In genomic region chr2:116065057-116065456, GRCm38 (mm10) we compare ENCODE assay signal across 9 mouse cellular contexts. TPM values are rescaled to one million over a fixed set of nuclear protein-coding genes. Genes with fewer than 3 reads are reported as not detected.
DNase-seq lines count a peak whose midpoint lies in the region; ATAC-seq and TF ChIP-seq lines count a peak whose summit lies in the region.
"Had no signal": no experiment of that assay in that cellular context is flagged by ENCODE, and none has a peak within 500 bp of the region (broad histone marks: within the 10 kb centered on the region; RNA-seq: fewer than 3 reads in every experiment).

No protein-coding gene starts in this region.

- H3K9me3 ChIP-seq in heart, embryonic 10.5 days = no peaks in the 10 kb centered on the region
- H3K9me3 ChIP-seq in hindbrain, embryonic 11.5 days (ENCODE audit: control insufficient read depth, low read length) = no peaks in the 10 kb centered on the region
- H3K9me3 ChIP-seq in liver, postnatal 0 days (ENCODE audit: low read length) = no peaks in the 10 kb centered on the region

- H3K4me1 ChIP-seq in heart, embryonic 10.5 days = peaks cover 21% of the 10 kb centered on the region
- no peaks in the 10 kb centered on the region for H3K4me1 ChIP-seq in hindbrain, embryonic 11.5 days (replicated peaks; ENCODE audit: control insufficient read depth, insufficient read depth, low read length)
- peaks cover 6% of the 10 kb centered on the region; the same call in 1 of the 2 replicates for H3K4me1 ChIP-seq in liver, postnatal 0 days (ENCODE audit: insufficient read depth)

- TF ChIP-seq CTCF in liver, postnatal 0 days (IDR thresholded peaks at IDR 0.05; ENCODE audit: low read depth) = no peak

- TF ChIP-seq EP300 in liver, postnatal 0 days (IDR thresholded peaks at IDR 0.05; ENCODE audit: low read depth) = no peak

- intact Hi-C loops in heart, postnatal 25 days (cut with DNase I) = loop anchor here (10.0 kb wide), 1 partner anchor 480 kb away; the partner anchor contains the start of gene BC052040

- WGBS in heart, embryonic 10.5 days = 0% methylated on average over 10 of the region's 10 CpGs
- WGBS in hindbrain, embryonic 11.5 days = 1% methylated on average over 10 of the region's 10 CpGs
- WGBS in liver, postnatal 0 days (ENCODE audit: insufficient replicate concordance) = under 1% methylated on average over 10 of the region's 10 CpGs

- H3K4me2 ChIP-seq in hindbrain, embryonic 11.5 days (replicated peaks; ENCODE audit: low read depth, low read length) = peak overlapping the region; percentile 66
- H3K4me2 ChIP-seq in liver, postnatal 0 days (ENCODE audit: low read depth, low read length) = peak overlapping the region; percentile 76

- peak overlapping the region; percentile 100 for H3K9ac ChIP-seq in hindbrain, embryonic 11.5 days (ENCODE audit: low read depth, low read length)
- H3K9ac ChIP-seq in liver, postnatal 0 days (replicated peaks) = peak overlapping the region; percentile 53

- H3K27ac ChIP-seq in heart, embryonic 10.5 days = peak overlapping the region; percentile 99
- peak overlapping the region; percentile 99 for H3K27ac ChIP-seq in hindbrain, embryonic 11.5 days (ENCODE audit: low read depth, low read length)
- peak overlapping the region; percentile 87 for H3K27ac ChIP-seq in liver, postnatal 0 days (ENCODE audit: low read depth)

- peak overlapping the region; percentile 93 for H3K4me3 ChIP-seq in heart, embryonic 10.5 days
- peak overlapping the region; percentile 90 for H3K4me3 ChIP-seq in hindbrain, embryonic 11.5 days (ENCODE audit: low read depth, low read length)
- H3K4me3 ChIP-seq in liver, postnatal 0 days (ENCODE audit: low read depth, low read length) = peak overlapping the region; percentile 64

- no peaks in the 10 kb centered on the region for H3K27me3 ChIP-seq in heart, embryonic 10.5 days (ENCODE audit: insufficient read depth, poor library complexity, severe bottlenecking)
- H3K27me3 ChIP-seq in hindbrain, embryonic 11.5 days (ENCODE audit: control insufficient read depth, insufficient read depth, low read length) = no peaks in the 10 kb centered on the region
- peaks cover 70% of the 10 kb centered on the region for H3K27me3 ChIP-seq in liver, postnatal 0 days (ENCODE audit: insufficient read depth, low read length)

- no peak for ATAC-seq in hindbrain, embryonic 11.5 days (ENCODE audit: low FRiP score)
- ATAC-seq in liver, postnatal 0 days = no peak

- H3K36me3 ChIP-seq in heart, embryonic 10.5 days = peaks cover 4% of the 10 kb centered on the region; the same call in 1 of the 2 replicates
- H3K36me3 ChIP-seq in hindbrain, embryonic 11.5 days (ENCODE audit: control insufficient read depth, insufficient read depth, low read length) = no peaks in the 10 kb centered on the region
- no peaks in the 10 kb centered on the region for H3K36me3 ChIP-seq in liver, postnatal 0 days (replicated peaks; ENCODE audit: insufficient read depth, low read length)
- H3K36me3 ChIP-seq: G1E had no signal

- DNase-seq in heart, embryonic 10.5 days (ENCODE audit: low spot score) = no peak
- no peak for DNase-seq in heart, postnatal 25 days (ENCODE audit: low spot score)
- peak; percentile 78 for DNase-seq in embryo, embryonic 11 days
- DNase-seq in hindbrain, embryonic 11.5 days (ENCODE audit: low spot score) = peak; percentile 69
- peak; percentile 37 for DNase-seq in liver, postnatal 0 days
- no peak for DNase-seq in cerebellum, postnatal 4 days (ENCODE audit: low spot score in 2 of 2)
- DNase-seq in layer of hippocampus, postnatal 25 days (ENCODE audit: extremely low spot score in 1 of 2, low spot score in 1 of 2) = no peak
- no peak for DNase-seq in spleen, postnatal 14 days (ENCODE audit: low spot score in 2 of 2)

RNA-seq across cellular contexts. Expression of gene Meis2, which starts 0.6 kb away (rescaled TPM):
- 45.2 and 62.7 TPM in 2 replicates for polyA plus RNA-seq in heart, embryonic 10.5 days (2016; fragmentation: Nextera tagmentation; extraction: Ambion mirVana)
- 10 to 100 TPM; 22.3 to 23.0 TPM for total RNA-seq in heart, postnatal 25 days (2021)
- polyA plus RNA-seq in hindbrain, embryonic 11.5 days (2014; fragmentation: Nextera tagmentation; extraction: Ambion mirVana) = 121 and 142 TPM in 2 replicates
- 2.0 and 2.4 TPM in 2 replicates for polyA plus RNA-seq in liver, postnatal 0 days (2015; fragmentation: Nextera tagmentation; extraction: Ambion mirVana)
- 10 to 100 TPM; 36.0 to 46.4 TPM for total RNA-seq in layer of hippocampus, postnatal 25 days (2021)

Comparison
In these comparisons a context has a peak if more than half of its experiments do, and no peak if none do; other contexts are left out.
1. DNase-seq: peak in embryo, embryonic 11 days (single experiment), hindbrain, embryonic 11.5 days (single experiment) and liver, postnatal 0 days (single experiment); none in heart, embryonic 10.5 days (single experiment), heart, postnatal 25 days (single experiment), cerebellum, postnatal 4 days (0 of 2), layer of hippocampus, postnatal 25 days (0 of 2) and spleen, postnatal 14 days (0 of 2).
2. RNA of gene Meis2, which starts 0.6 kb away (polyA plus RNA-seq): 121 to 142 TPM in hindbrain, embryonic 11.5 days and 45.2 to 62.7 TPM in heart, embryonic 10.5 days; 2.0 to 2.4 TPM in liver, postnatal 0 days; every median in the first group is over 10 times any median in the second.
3. Peak in every context shown above with its lines, with median percentiles within 50 percentile points of each other: H3K27ac ChIP-seq and H3K4me3 ChIP-seq.